Mouse (Mus musculus) cerebellum, postnatal 14 days (tissue): ENCODE results near the gene Trappc1.

Experiments
- DNase-seq, 2 experiments: peaks; one replicate each; pipeline ENCODE4 v3.0.0; 2021; ENCODE audit warnings: mixed read lengths in 2 of 2

Gene Trappc1

DNA sequence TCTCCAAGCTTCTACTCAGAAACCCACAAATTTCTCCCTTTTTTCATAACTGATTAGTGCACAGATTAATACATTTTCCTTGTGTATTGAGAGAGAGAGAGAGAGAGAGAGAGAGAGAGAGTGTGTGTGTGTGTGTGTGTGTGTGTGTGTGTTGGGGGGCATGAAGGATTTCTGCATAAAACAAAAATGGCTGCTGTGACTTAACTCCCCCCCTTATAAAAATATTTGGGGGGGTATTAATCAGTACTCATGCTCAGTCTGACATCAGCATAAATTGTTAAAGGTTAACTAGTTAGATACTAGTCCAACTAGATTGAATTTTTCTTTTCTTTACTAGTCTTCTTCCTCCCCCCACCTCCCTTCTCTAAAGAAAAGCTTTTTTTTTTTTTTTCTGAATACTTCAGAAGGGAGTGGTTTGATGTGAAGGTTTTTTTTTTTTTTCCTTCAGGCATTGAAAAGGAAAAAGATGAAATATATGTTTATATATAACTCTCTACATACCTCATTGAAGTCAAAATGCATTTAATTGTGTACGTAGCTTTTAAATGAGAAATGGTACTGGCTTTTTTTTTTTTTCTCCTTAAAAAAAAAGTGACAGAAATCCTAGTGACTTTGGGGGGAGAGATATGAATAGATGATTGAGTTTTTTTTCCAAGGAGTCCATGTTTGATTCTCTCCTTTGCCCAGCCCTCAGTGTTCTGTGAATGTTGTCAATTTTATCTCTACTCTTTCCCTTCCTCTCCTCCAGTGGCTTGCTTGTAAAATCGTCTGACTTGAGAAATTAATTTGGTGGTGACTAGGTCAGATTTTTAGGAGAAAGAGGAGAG, 46.4 kb downstream of the Trappc1 start:
- no peak for DNase-seq

DNA sequence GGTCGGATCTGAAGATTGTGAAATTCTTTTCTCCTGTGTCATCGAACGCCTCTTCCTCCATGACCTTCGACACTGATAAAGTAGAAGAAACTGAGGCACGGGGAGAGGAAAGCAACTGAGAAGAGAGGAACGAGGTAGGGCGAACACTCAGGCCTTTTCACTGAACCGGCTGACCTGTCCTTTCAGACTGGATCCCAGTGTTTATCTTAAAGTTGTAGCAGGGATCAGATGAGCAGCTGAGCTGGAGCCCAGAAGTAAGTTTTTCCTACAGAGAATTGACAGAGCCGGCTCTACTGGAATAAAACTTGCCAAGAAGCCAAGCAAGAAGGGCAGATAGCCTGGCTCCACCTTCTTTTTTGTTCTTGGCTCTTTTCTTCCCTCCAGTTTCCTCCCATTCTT, 47.0 kb downstream of the Trappc1 start:
- no peak for DNase-seq

DNA sequence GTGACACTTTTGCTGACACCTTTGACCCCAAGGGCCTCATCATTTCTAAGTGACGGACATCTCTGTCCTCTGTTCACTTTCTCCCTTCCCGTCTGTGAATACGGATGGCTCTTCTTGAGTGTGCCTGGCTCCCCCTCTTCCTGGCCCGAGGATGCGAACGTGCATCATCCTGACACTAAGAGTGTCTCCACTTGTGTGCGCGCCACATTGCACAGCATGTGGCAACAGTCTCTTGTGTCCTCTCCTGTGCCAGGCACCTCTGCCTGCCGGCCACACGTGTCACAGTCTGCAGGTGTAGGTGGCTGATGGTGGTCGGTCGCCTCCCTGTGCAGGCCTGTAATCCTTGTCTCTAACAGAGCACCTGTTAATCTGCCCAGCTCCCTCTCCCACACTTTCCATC, 47.8 kb downstream of the Trappc1 start:
- DNase-seq = no peak

DNA sequence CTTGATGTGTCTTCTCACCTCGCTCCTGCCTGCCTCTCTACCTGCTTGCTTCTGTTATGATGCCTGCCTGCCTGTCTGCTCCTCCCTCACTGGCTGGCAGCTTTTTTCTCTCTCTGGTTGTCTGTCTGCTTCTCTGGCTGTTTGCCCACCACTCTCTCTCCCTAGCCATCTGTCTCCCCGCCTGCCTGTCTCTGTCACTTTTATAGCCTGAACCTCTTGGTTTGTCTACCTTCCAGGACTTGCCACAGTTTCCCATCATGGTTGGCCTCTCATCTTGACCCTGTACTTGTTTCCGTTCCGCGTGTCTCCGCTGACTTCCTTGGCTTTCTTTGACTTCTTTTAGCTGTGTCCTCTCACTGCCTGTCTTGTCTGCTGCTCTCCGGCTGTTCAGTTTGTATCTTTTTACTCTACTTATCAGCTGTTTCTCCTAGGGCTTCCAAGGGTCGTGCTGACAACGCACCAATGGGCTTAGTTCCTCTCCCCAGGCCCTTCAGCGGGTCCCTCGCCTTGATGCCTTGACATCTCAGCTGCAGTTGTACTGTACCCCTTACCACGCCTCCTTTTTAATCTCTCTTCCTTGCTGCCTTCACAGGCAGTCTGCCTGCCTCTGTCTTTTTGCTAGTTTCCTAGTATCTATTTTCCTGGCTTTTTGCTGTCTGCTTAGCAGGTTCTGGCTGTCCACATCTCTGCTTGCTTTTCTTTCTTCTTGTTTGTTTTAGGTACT, 48.4 kb downstream of the Trappc1 start:
- DNase-seq = peak; percentile 92 to 95

DNA sequence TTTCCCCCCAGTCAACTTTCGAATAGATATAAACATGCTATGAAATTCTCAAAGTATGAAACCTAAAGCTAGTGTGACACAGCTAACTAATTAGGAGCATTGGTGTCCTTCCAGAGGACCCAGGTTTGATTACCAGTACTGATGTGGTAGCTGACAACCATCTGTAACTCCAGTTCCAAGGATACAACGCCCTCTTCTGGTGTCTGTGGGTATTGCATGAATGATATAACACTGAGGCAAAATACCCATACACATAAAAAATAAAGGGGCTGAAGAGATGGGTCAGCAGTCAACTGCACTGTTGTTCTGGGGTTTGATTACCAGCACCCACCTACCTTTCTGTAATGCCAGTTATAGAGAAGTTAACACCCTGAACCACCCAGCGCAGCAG, 49.0 kb downstream of the Trappc1 start:
- DNase-seq = peak; percentile 54 to 67

DNA sequence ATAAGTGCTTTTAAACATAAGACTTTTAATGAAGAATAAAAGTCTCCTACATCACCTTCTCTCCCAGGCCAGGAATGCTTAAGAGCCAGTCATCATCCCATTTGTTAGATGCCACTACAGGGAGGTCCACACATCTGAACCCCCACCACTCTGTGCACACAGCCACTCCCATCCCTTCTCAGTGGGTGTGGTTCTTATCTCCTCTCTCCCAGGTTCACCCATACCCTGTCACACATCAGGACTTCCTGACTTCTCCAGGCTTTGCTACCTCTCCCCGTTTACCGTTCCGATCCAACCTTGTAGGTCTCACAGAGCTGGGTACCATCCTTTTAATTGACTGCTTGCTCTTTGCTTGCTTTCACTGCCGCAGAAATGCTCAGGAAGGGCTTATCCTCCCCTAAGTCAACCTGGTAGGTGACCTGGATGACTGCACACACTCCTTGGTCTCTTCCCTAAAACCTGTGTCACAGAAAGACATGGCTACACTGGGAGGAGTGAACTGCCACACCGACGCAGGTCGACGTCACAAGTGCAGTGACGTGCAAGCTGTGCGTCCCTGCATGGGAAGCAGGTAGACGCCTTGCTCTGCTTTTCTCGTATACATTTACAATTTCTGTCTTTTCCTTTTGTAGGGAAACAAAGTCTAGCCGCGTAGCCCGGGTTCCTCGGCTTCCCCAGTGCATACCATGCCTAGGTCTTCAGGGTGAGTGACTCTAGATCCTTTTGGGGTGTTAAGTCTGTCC, 49.6 kb downstream of the Trappc1 start:
- no peak for DNase-seq
